Mouse (Mus musculus): ENCODE measurements around the gene Tfeb.

GRCm38 (mm10) chr17:47821339-47821738, 84.5 kb downstream of the Tfeb start:
- no peak for TF ChIP-seq CTCF (IDR thresholded peaks at IDR 0.05; ENCODE audit: low read depth, low read length)
- TF ChIP-seq POLR2A (IDR thresholded peaks at IDR 0.05; ENCODE audit: borderline replicate concordance, low read depth, low read length): no peak

Measured in bone marrow macrophage, adult 2 months (primary cell).